Mouse (Mus musculus) E14TG2a.4 (cell line): ENCODE data around the gene Kcnk6.
"Not testable (repeated sequence)": the region's sequence is repeated elsewhere in the genome, so short reads cannot be mapped to it uniquely, and the experiment has no call there.

Source experiments
- CTCF ChIP-seq: conservative IDR thresholded peaks from 2 replicates; pipeline ENCODE4 v1.5.1; 2014; ENCODE audit warnings: low read length
- NANOG ChIP-seq: IDR thresholded peaks from 2 replicates; pipeline ENCODE4 v1.6.1; 2014; ENCODE audit warnings: borderline replicate concordance, low read length, mixed read lengths
- POU5F1 ChIP-seq: IDR thresholded peaks from 2 replicates; pipeline ENCODE4 v1.6.1; 2014; ENCODE audit warnings: low read length, borderline replicate concordance

DNA sequence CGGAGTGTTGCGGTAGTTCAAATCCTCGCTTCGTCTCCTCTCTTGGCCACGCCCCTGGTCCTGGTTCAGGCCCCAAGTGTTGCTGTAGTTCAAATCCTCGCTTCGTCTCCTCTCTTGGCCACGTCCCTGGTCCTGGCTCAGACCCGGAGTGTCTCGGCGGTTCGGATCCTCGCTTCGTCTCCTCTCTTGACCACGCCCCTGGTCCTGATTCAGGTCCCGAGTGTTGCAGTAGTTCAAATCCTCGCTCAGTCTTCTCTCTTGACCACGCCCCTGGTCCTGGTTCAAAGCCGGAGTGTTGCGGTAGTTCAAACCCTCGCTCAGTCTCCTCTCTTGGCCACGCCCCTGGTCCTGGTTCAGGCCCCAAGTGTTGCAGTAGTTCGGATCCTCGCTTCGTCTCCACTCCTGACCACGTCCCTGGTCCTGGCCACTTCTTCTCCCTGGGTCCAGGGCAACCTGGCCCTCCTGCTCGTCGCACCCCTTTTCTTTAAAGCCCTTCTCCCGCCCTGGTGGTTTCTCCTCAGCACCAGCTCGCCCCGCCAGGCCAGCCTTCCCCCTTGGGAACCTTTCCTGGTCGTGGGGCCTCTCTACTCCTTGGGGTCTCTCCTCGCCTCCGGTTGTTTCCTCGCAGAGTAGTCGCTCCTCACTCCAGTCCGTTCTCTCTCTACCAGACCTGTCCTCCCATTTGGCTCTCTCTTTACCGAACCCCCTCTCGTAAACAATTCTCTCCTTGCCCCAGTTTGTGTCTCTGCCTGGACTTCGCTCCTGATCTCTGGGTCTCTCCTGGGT lies 19.3 kb downstream of the Kcnk6 start:
- not testable (repeated sequence) for TF ChIP-seq CTCF, POU5F1, NANOG
